ENCODE assay signal across 7 mouse cellular contexts in the genomic region with DNA sequence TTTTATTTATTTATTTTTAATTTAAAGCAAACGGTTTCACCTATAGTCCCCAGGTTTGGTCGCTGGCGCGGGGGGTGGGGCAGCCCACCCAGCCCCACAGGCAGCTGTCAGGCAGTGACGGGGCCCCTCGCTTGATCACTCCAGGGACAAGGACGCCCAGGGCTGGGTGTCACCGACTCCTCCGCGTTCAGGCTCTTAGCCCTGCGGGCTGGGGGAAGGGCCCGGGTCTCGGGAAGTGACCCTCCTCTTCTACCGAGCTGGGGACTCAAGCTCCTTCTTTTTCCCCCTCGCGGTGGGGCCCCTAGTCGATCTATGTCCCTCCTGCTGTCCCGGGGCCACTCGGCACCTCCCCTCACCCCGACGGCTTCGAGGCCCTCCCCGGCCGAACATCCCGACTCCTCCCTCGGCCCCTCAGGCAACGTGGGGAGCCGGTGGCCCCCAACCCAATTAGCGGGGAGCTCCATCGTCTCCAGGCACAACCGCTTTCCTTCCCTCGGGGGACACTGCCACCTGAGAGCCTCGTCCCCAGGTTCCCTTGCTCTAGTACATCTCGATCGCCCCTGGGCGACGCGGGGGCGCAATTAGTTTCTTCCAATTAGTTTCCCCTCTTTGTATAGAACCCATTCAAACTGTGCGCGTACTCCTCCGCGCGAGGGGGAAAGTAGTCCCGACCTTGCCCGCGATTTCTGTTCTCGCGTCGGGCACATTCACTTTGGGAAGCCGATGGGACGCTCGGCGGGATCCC. TPM values are rescaled to one million over a fixed set of nuclear protein-coding genes. Genes with fewer than 3 reads are reported as not detected.
DNase-seq lines count a peak whose midpoint lies in the region; ATAC-seq lines count a peak whose summit lies in the region.

No protein-coding gene starts in this region.

- intact Hi-C loops in left cerebral cortex, postnatal 4 days (cut with DNase I): no loop called here

- H3K4me1 ChIP-seq in hindbrain, embryonic 14.5 days (replicated peaks; ENCODE audit: control insufficient read depth, insufficient read depth, low read length): peaks cover 24% of the 10 kb centered on the region

- no peaks in the 10 kb centered on the region for H3K9me3 ChIP-seq in hindbrain, embryonic 14.5 days (ENCODE audit: control insufficient read depth, low read length)

- ATAC-seq in hindbrain, embryonic 14.5 days (ENCODE audit: low FRiP score): peak; percentile 68
- peak; percentile 31 for ATAC-seq in megakaryocyte-erythroid progenitor cell, adult 5-6 weeks (replicated peaks; ENCODE audit: low FRiP score, low TSS enrichment, poor library complexity, severe bottlenecking)

- H3K4me3 ChIP-seq in hindbrain, embryonic 14.5 days (replicated peaks; ENCODE audit: low read length): peak overlapping the region; percentile 97

- no peaks in the 10 kb centered on the region for H3K27me3 ChIP-seq in hindbrain, embryonic 14.5 days (ENCODE audit: control insufficient read depth, insufficient read depth, low read length)

- peak overlapping the region; percentile 82 for H3K9ac ChIP-seq in hindbrain, embryonic 14.5 days

- H3K36me3 ChIP-seq in hindbrain, embryonic 14.5 days (replicated peaks; ENCODE audit: control insufficient read depth, insufficient read depth): 0 out of 2 replicates have a peak, but pooled peaks cover under 1% of the 10 kb centered on the region

- H3K27ac ChIP-seq in hindbrain, embryonic 14.5 days: peak overlapping the region; percentile 99

- H3K4me2 ChIP-seq in hindbrain, embryonic 14.5 days (replicated peaks): peak overlapping the region; percentile 90

- peak; percentile 42 for DNase-seq in adipocyte (ENCODE audit: low spot score)
- peak; percentile 78 to 92 for DNase-seq in cerebellum, postnatal 10 days
- peak; percentile 69 to 73 for DNase-seq in frontal cortex, postnatal 25 days (ENCODE audit: low spot score in 2 of 2)
- DNase-seq in hindbrain, embryonic 14.5 days (ENCODE audit: low spot score): peak; percentile 85
- peak; percentile 88 for DNase-seq in left cerebral cortex, postnatal 4 days
- peak; percentile 29 for DNase-seq in skeletal muscle tissue, adult 2 months (ENCODE audit: low read depth, low spot score)

- under 1% methylated on average over 51 of the region's 54 CpGs for WGBS in hindbrain, embryonic 14.5 days

RNA-seq across cellular contexts. Expression of a gene that starts 0.7 kb away (rescaled TPM):
- polyA plus RNA-seq in hindbrain, embryonic 14.5 days (2014; fragmentation: Nextera tagmentation; extraction: Ambion mirVana): 6.6 and 6.8 TPM in 2 replicates
- total RNA-seq in left cerebral cortex, postnatal 4 days (2021): 10 to 100 TPM; 21.9 to 24.7 TPM
- total RNA-seq in megakaryocyte-erythroid progenitor cell, adult 5-6 weeks (2014; fragmentation: Nextera tagmentation): 56.7 and 73.4 TPM in 2 replicates
- 44.1 and 55.3 TPM in 2 replicates for total RNA-seq in megakaryocyte-erythroid progenitor cell, adult 5-6 weeks (2017)

RNA-seq across cellular contexts. Expression of a gene that starts 59.6 kb away (rescaled TPM):
- 7.1 and 10.2 TPM in 2 replicates for polyA plus RNA-seq in hindbrain, embryonic 14.5 days (2014; fragmentation: Nextera tagmentation; extraction: Ambion mirVana)
- total RNA-seq in left cerebral cortex, postnatal 4 days (2021): 1 to 10 TPM; 4.0 to 4.2 TPM
- 3.6 and 5.7 TPM in 2 replicates for total RNA-seq in megakaryocyte-erythroid progenitor cell, adult 5-6 weeks (2014; fragmentation: Nextera tagmentation)
- total RNA-seq in megakaryocyte-erythroid progenitor cell, adult 5-6 weeks (2017): 2.2 and 3.6 TPM in 2 replicates

Comparison
In these comparisons a context has a peak if more than half of its experiments do, and no peak if none do; other contexts are left out.
1. Peak in every context shown above with its lines: DNase-seq, ATAC-seq, H3K4me3 ChIP-seq and H3K27ac ChIP-seq.
2. DNase-seq: peak in every context shown above with its lines; median percentile 88 in left cerebral cortex, postnatal 4 days; 85 in cerebellum, postnatal 10 days; 85 in hindbrain, embryonic 14.5 days; 71 in frontal cortex, postnatal 25 days; 42 in adipocyte; 29 in skeletal muscle tissue, adult 2 months.